Mouse (Mus musculus): Measurements from ENCODE around the gene Map4k4. TPM values are rescaled to one million over a fixed set of nuclear protein-coding genes. Genes with fewer than 3 reads are reported as not detected.

Map4k4 gene
- polyA plus RNA-seq, 1 experiment from 2014 or later = 3.5 TPM

DNA sequence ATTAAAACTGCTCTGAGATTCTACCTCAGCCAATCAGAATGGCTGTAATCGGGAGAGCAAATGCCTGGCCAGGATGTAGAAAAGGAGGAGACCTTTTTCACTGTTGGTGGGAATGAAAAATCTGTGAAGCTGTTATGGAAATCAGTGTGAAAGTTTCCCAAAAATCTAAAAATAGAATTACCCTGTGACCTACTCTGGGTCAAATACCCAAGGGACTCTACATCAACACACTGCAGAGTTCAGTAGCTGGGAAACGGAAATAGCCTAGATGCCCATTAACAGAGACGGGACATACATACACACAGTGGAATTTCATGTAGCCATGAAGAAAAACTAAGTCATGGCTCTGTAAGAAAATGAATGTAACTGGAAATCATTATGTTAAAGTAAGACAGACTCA, 22.7 kb upstream of the Map4k4 start:
- no peak overlapping the region for H3K9ac ChIP-seq
- no peaks in the 10 kb centered on the region for H3K4me1 ChIP-seq (replicated peaks)
- H3K36me3 ChIP-seq (replicated peaks) = no peaks in the 10 kb centered on the region
- no peaks in the 10 kb centered on the region for H3K27me3 ChIP-seq
- no peak overlapping the region for H3K4me3 ChIP-seq (replicated peaks)
- ATAC-seq (ENCODE audit: insufficient read depth) = no peak
- H3K27ac ChIP-seq (replicated peaks) = no peak overlapping the region
- H3K4me2 ChIP-seq = no peak overlapping the region
- 57% methylated on average over 3 of the region's 3 CpGs for WGBS (ENCODE audit: insufficient replicate concordance)
- no peaks in the 10 kb centered on the region for H3K9me3 ChIP-seq (replicated peaks)

DNA sequence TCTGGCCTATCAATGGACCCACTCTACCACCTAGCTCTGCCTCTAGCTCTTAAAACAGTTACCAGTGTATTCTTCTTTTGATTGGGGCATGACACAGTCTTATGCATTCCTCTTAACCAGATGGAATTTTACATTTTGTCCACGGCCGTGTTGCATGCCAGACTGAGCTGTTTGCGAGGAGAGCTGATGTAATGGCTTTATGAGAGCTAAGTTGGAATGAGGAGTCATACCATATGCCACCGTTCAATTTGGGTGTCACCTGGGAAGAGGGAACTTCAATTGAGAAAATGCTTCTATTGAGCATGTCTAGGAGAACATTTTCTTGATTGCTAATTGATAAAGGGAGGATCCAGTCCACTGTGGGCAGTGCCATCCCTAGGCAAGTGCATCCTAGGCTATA, 18.2 kb upstream of the Map4k4 start:
- 74% methylated on average over 4 of the region's 4 CpGs for whole genome bisulfite sequencing (ENCODE audit: insufficient replicate concordance)
- Histone ChIP-seq H3K27me3 (no peaks in the 10 kb centered on the region), H3K9ac (no peak overlapping the region), H3K27ac (replicated peaks) (no peak overlapping the region), H3K36me3 (replicated peaks) (no peaks in the 10 kb centered on the region), H3K9me3 (replicated peaks) (no peaks in the 10 kb centered on the region), H3K4me2 (no peak overlapping the region), H3K4me3 (replicated peaks) (no peak overlapping the region), H3K4me1 (replicated peaks) (no peaks in the 10 kb centered on the region)
- ATAC-seq (ENCODE audit: insufficient read depth) = no peak

- Histone ChIP-seq H3K9ac (no peak overlapping the region), H3K9me3 (replicated peaks) (no peaks in the 10 kb centered on the region), H3K4me1 (replicated peaks) (no peaks in the 10 kb centered on the region; the same call in 1 of the 2 replicates), H3K27ac (replicated peaks) (no peak overlapping the region), H3K36me3 (replicated peaks) (no peaks in the 10 kb centered on the region), H3K4me3 (replicated peaks) (no peak overlapping the region), H3K27me3 (no peaks in the 10 kb centered on the region), H3K4me2 (no peak overlapping the region)
- no peak for ATAC-seq (ENCODE audit: insufficient read depth)
- WGBS (ENCODE audit: insufficient replicate concordance) = 64% methylated on average over 16 of the region's 16 CpGs
Observed at GRCm38 (mm10) chr1:39884803-39885515, 15.8 kb upstream of the Map4k4 start.

DNA sequence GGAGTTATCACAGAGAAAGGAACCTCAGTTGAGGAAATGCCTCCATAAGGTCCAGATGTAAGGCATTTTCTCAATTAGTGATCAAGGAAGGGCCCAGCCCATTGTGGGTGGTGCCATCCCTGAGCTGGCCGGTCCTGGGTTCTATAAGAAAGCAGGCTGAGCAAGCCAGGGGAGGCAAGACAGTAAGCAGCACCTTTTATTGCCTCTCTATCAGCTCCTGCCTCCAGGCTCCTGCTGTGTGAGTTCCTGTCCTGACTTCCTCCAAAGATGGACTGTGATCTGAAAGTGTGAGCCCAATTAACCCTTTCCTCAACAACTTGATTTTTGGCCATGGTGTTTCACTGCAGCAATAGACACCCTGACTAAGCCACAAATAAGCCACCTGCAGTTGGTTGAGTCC, 12.7 kb upstream of the Map4k4 start:
- Histone ChIP-seq H3K4me1 (replicated peaks) (no peaks in the 10 kb centered on the region; the same call in 1 of the 2 replicates), H3K27me3 (no peaks in the 10 kb centered on the region), H3K9me3 (replicated peaks) (no peaks in the 10 kb centered on the region), H3K4me2 (no peak overlapping the region), H3K27ac (replicated peaks) (no peak overlapping the region), H3K9ac (no peak overlapping the region), H3K4me3 (replicated peaks) (no peak overlapping the region), H3K36me3 (replicated peaks) (no peaks in the 10 kb centered on the region)
- no peak for ATAC-seq (ENCODE audit: insufficient read depth)
- 4% methylated on average over 1 of the region's 1 CpGs for WGBS (ENCODE audit: insufficient replicate concordance)

GRCm38 (mm10) chr1:39889429-39889828, 11.3 kb upstream of the Map4k4 start:
- Histone ChIP-seq H3K9ac (no peak overlapping the region), H3K4me2 (no peak overlapping the region), H3K9me3 (replicated peaks) (no peaks in the 10 kb centered on the region), H3K27ac (replicated peaks) (no peak overlapping the region), H3K27me3 (no peaks in the 10 kb centered on the region), H3K4me1 (replicated peaks) (no peaks in the 10 kb centered on the region; the same call in 1 of the 2 replicates), H3K36me3 (replicated peaks) (no peaks in the 10 kb centered on the region), H3K4me3 (replicated peaks) (no peak overlapping the region)
- WGBS (ENCODE audit: insufficient replicate concordance) = 73% methylated on average over 8 of the region's 8 CpGs
- ATAC-seq (ENCODE audit: insufficient read depth) = no peak

- H3K36me3 ChIP-seq (replicated peaks) = no peaks in the 10 kb centered on the region
- WGBS (ENCODE audit: insufficient replicate concordance) = 68% methylated on average over 6 of the region's 6 CpGs
- H3K9ac ChIP-seq = no peak overlapping the region
- no peaks in the 10 kb centered on the region; the same call in 1 of the 2 replicates for H3K4me1 ChIP-seq (replicated peaks)
- no peak for ATAC-seq (ENCODE audit: insufficient read depth)
- no peak overlapping the region for H3K27ac ChIP-seq (replicated peaks)
- H3K4me2 ChIP-seq = no peak overlapping the region
- H3K4me3 ChIP-seq (replicated peaks) = no peak overlapping the region
- no peaks in the 10 kb centered on the region for H3K27me3 ChIP-seq
- no peaks in the 10 kb centered on the region for H3K9me3 ChIP-seq (replicated peaks)
Observed at GRCm38 (mm10) chr1:39889973-39890372, 10.7 kb upstream of the Map4k4 start.

GRCm38 (mm10) chr1:39893153-39893880, 7.4 kb upstream of the Map4k4 start:
- WGBS (ENCODE audit: insufficient replicate concordance) = 64% methylated on average over 11 of the region's 11 CpGs
- Histone ChIP-seq H3K36me3 (replicated peaks) (no peaks in the 10 kb centered on the region), H3K4me2 (no peak overlapping the region), H3K9me3 (replicated peaks) (no peaks in the 10 kb centered on the region), H3K4me1 (replicated peaks) (peaks cover 17% of the 10 kb centered on the region), H3K4me3 (replicated peaks) (no peak overlapping the region), H3K9ac (no peak overlapping the region), H3K27ac (replicated peaks) (no peak overlapping the region), H3K27me3 (no peaks in the 10 kb centered on the region)
- no peak for ATAC-seq (ENCODE audit: insufficient read depth)

DNA sequence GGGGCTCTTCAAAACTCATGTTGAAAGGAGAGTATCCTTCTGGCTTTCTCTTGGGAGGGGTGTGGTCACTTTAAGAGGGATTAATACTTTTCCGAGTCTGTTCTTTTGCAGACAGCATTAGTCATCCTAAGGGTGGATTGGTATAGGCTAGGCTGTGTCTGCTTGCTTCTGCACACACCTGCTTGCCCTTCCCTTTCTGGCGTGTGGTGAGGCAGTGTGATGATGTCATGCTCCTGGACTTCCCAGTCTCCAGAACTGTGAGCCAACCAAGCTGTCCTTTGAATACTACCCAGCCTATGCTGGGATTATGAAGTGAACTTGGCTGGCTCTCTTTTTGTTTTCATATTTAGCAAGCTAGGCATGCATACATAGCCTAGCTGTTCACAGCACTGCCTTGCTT, 5.6 kb upstream of the Map4k4 start:
- Histone ChIP-seq H3K4me2 (no peak overlapping the region), H3K27ac (replicated peaks) (no peak overlapping the region), H3K4me3 (replicated peaks) (no peak overlapping the region), H3K36me3 (replicated peaks) (no peaks in the 10 kb centered on the region), H3K9ac (no peak overlapping the region), H3K4me1 (replicated peaks) (peaks cover 21% of the 10 kb centered on the region), H3K9me3 (replicated peaks) (no peaks in the 10 kb centered on the region), H3K27me3 (peaks cover 18% of the 10 kb centered on the region)
- WGBS (ENCODE audit: insufficient replicate concordance) = 31% methylated on average over 2 of the region's 2 CpGs
- ATAC-seq (ENCODE audit: insufficient read depth) = no peak

GRCm38 (mm10) chr1:39895506-39895905, 5.2 kb upstream of the Map4k4 start:
- Histone ChIP-seq H3K27me3 (peaks cover 22% of the 10 kb centered on the region), H3K4me1 (replicated peaks) (peaks cover 21% of the 10 kb centered on the region), H3K4me2 (no peak overlapping the region), H3K9me3 (replicated peaks) (no peaks in the 10 kb centered on the region), H3K27ac (replicated peaks) (no peak overlapping the region), H3K36me3 (replicated peaks) (no peaks in the 10 kb centered on the region), H3K9ac (no peak overlapping the region), H3K4me3 (replicated peaks) (no peak overlapping the region)
- 11% methylated on average over 2 of the region's 2 CpGs for WGBS (ENCODE audit: insufficient replicate concordance)
- no peak for ATAC-seq (ENCODE audit: insufficient read depth)

- H3K9ac ChIP-seq = no peak overlapping the region
- ATAC-seq (ENCODE audit: insufficient read depth) = no peak
- WGBS (ENCODE audit: insufficient replicate concordance) = 21% methylated on average over 2 of the region's 2 CpGs
- peaks cover 32% of the 10 kb centered on the region for H3K27me3 ChIP-seq
- H3K4me2 ChIP-seq = no peak overlapping the region
- no peak overlapping the region for H3K4me3 ChIP-seq (replicated peaks)
- no peaks in the 10 kb centered on the region for H3K9me3 ChIP-seq (replicated peaks)
- H3K4me1 ChIP-seq (replicated peaks) = peaks cover 27% of the 10 kb centered on the region
- H3K36me3 ChIP-seq (replicated peaks) = no peaks in the 10 kb centered on the region
- H3K27ac ChIP-seq (replicated peaks) = no peak overlapping the region
Observed at GRCm38 (mm10) chr1:39896581-39896980, 4.1 kb upstream of the Map4k4 start.

DNA sequence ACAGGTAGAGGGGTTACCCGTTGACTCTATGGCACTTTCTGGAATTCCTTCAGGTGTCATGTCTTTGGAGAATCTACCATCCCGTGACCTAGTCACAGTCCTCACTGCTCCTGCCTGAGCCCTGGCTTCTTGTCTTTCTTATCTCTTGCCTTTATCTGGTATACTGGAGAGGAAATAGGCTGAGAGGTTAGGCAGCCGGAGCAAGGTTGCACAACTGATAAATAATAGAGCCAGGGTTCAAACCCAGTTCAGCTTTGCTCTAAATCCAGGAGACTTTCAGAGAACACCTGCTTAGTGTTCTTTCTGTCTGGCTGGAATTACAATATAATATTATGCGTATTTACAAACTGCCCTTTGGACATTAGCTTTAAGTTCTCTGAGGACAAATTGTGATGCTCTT, 2.0 kb upstream of the Map4k4 start:
- no peak overlapping the region for H3K9ac ChIP-seq
- H3K4me2 ChIP-seq = no peak overlapping the region
- WGBS (ENCODE audit: insufficient replicate concordance) = 27% methylated on average over 4 of the region's 4 CpGs
- H3K4me1 ChIP-seq (replicated peaks) = peaks cover 39% of the 10 kb centered on the region
- no peaks in the 10 kb centered on the region for H3K36me3 ChIP-seq (replicated peaks)
- H3K9me3 ChIP-seq (replicated peaks) = no peaks in the 10 kb centered on the region
- ATAC-seq (ENCODE audit: insufficient read depth) = no peak
- no peak overlapping the region for H3K4me3 ChIP-seq (replicated peaks)
- H3K27ac ChIP-seq (replicated peaks) = no peak overlapping the region
- H3K27me3 ChIP-seq = peaks cover 49% of the 10 kb centered on the region

Measured in liver, embryonic 15.5 days (tissue).